Mouse (Mus musculus): ENCODE results near the gene Tmprss6. TPM values are rescaled to one million over a fixed set of nuclear protein-coding genes. Genes with fewer than 3 reads are reported as not detected.

Tmprss6 gene
- polyA plus RNA-seq, 1 experiment from 2014 or later: 0.05 TPM

GRCm38 (mm10) chr15:78405517-78406211, 62.8 kb downstream of the Tmprss6 start, which contains the start of gene Tst:
Gene Tst (minus strand): TSS chr15:78405907.
- Histone ChIP-seq H3K27me3 (replicated peaks) (peaks cover 26% of the 10 kb centered on the region), H3K4me2 (peak within 1 kb of the TSS; percentile 73), H3K27ac (replicated peaks) (peak within 1 kb of the TSS; percentile 93), H3K9ac (replicated peaks) (peak within 1 kb of the TSS; percentile 76), H3K9me3 (replicated peaks) (no peaks in the 10 kb centered on the region), H3K4me1 (peaks cover 70% of the 10 kb centered on the region), H3K36me3 (no peaks in the 10 kb centered on the region), H3K4me3 (replicated peaks) (peak within 1 kb of the TSS; percentile 69)
- 1% methylated on average over 34 of the region's 34 CpGs for WGBS
- ATAC-seq (ENCODE audit: low FRiP score): peak; percentile 71

- 51% methylated on average over 11 of the region's 11 CpGs for WGBS
- Histone ChIP-seq H3K4me3 (replicated peaks) (peak overlapping the region; percentile 69), H3K36me3 (no peaks in the 10 kb centered on the region), H3K4me2 (peak overlapping the region; percentile 73), H3K4me1 (peaks cover 66% of the 10 kb centered on the region), H3K9me3 (replicated peaks) (no peaks in the 10 kb centered on the region), H3K27ac (replicated peaks) (peak overlapping the region; percentile 93), H3K27me3 (replicated peaks) (peaks cover 20% of the 10 kb centered on the region), H3K9ac (replicated peaks) (peak overlapping the region; percentile 76)
- ATAC-seq (ENCODE audit: low FRiP score): no peak; the same call in 1 of the 2 replicates
Observed at GRCm38 (mm10) chr15:78405098-78405497, 63.3 kb downstream of the Tmprss6 start.

- no peak overlapping the region for H3K4me3 ChIP-seq (replicated peaks)
- H3K9ac ChIP-seq (replicated peaks): no peak overlapping the region
- no peaks in the 10 kb centered on the region for H3K36me3 ChIP-seq
- peak overlapping the region; percentile 66 for H3K27ac ChIP-seq (replicated peaks)
- WGBS: 50% methylated on average over 1 of the region's 1 CpGs
- H3K27me3 ChIP-seq (replicated peaks): peaks cover 8% of the 10 kb centered on the region
- H3K4me1 ChIP-seq: peaks cover 58% of the 10 kb centered on the region
- peak overlapping the region; percentile 73 for H3K4me2 ChIP-seq
- H3K9me3 ChIP-seq (replicated peaks): no peaks in the 10 kb centered on the region
- ATAC-seq (ENCODE audit: low FRiP score): no peak
Observed at GRCm38 (mm10) chr15:78403896-78404295, 64.5 kb downstream of the Tmprss6 start.

- no peak overlapping the region for H3K4me3 ChIP-seq (replicated peaks)
- H3K4me2 ChIP-seq: peak overlapping the region; percentile 73; the same call in 1 of the 2 replicates
- H3K27me3 ChIP-seq (replicated peaks): peaks cover 3% of the 10 kb centered on the region
- no peak for ATAC-seq (ENCODE audit: low FRiP score)
- no peaks in the 10 kb centered on the region for H3K36me3 ChIP-seq
- WGBS: 57% methylated on average over 3 of the region's 3 CpGs
- H3K9ac ChIP-seq (replicated peaks): no peak overlapping the region
- H3K27ac ChIP-seq (replicated peaks): peak overlapping the region; percentile 66
- H3K4me1 ChIP-seq: peaks cover 58% of the 10 kb centered on the region
- H3K9me3 ChIP-seq (replicated peaks): no peaks in the 10 kb centered on the region
Observed at GRCm38 (mm10) chr15:78403301-78403741, 65.1 kb downstream of the Tmprss6 start.

GRCm38 (mm10) chr15:78402423-78402822, 66.0 kb downstream of the Tmprss6 start:
- Histone ChIP-seq H3K36me3 (no peaks in the 10 kb centered on the region), H3K4me1 (peaks cover 54% of the 10 kb centered on the region), H3K27ac (replicated peaks) (0 out of 2 replicates have a peak overlapping the region, but pooled peaks have one; percentile 28), H3K27me3 (replicated peaks) (no peaks in the 10 kb centered on the region), H3K4me2 (no peak overlapping the region), H3K9ac (replicated peaks) (no peak overlapping the region), H3K9me3 (replicated peaks) (no peaks in the 10 kb centered on the region), H3K4me3 (replicated peaks) (no peak overlapping the region)
- 75% methylated on average over 7 of the region's 7 CpGs for WGBS
- no peak for ATAC-seq (ENCODE audit: low FRiP score)

- no peaks in the 10 kb centered on the region for H3K27me3 ChIP-seq (replicated peaks)
- ATAC-seq (ENCODE audit: low FRiP score): no peak
- peaks cover 49% of the 10 kb centered on the region for H3K4me1 ChIP-seq
- 60% methylated on average over 4 of the region's 4 CpGs for WGBS
- H3K9me3 ChIP-seq (replicated peaks): no peaks in the 10 kb centered on the region
- no peaks in the 10 kb centered on the region for H3K36me3 ChIP-seq
- H3K9ac ChIP-seq (replicated peaks): no peak overlapping the region
- no peak overlapping the region for H3K4me2 ChIP-seq
- no peak overlapping the region for H3K4me3 ChIP-seq (replicated peaks)
- H3K27ac ChIP-seq (replicated peaks): no peak overlapping the region
Observed at GRCm38 (mm10) chr15:78401921-78402320, 66.5 kb downstream of the Tmprss6 start.

- no peaks in the 10 kb centered on the region for H3K9me3 ChIP-seq (replicated peaks)
- no peaks in the 10 kb centered on the region for H3K36me3 ChIP-seq
- no peak overlapping the region for H3K9ac ChIP-seq (replicated peaks)
- WGBS: 67% methylated on average over 6 of the region's 6 CpGs
- H3K4me1 ChIP-seq: peaks cover 46% of the 10 kb centered on the region
- no peak overlapping the region for H3K4me3 ChIP-seq (replicated peaks)
- no peaks in the 10 kb centered on the region for H3K27me3 ChIP-seq (replicated peaks)
- no peak for ATAC-seq (ENCODE audit: low FRiP score)
- H3K4me2 ChIP-seq: no peak overlapping the region
- no peak overlapping the region for H3K27ac ChIP-seq (replicated peaks)
Observed at GRCm38 (mm10) chr15:78401345-78401744, 67.1 kb downstream of the Tmprss6 start.

GRCm38 (mm10) chr15:78395478-78395962, 72.9 kb downstream of the Tmprss6 start, which contains the start of gene Tex33:
Gene Tex33 (minus strand): TSS chr15:78395912.
- Histone ChIP-seq H3K27me3 (replicated peaks) (no peaks in the 10 kb centered on the region), H3K27ac (replicated peaks) (no peak within 1 kb of the TSS), H3K4me3 (replicated peaks) (no peak within 1 kb of the TSS), H3K9me3 (replicated peaks) (no peaks in the 10 kb centered on the region), H3K4me2 (no peak within 1 kb of the TSS), H3K4me1 (no peaks in the 10 kb centered on the region), H3K9ac (replicated peaks) (no peak within 1 kb of the TSS), H3K36me3 (no peaks in the 10 kb centered on the region)
- 86% methylated on average over 8 of the region's 8 CpGs for WGBS
- ATAC-seq (ENCODE audit: low FRiP score): no peak

- H3K4me1 ChIP-seq: no peaks in the 10 kb centered on the region
- H3K9ac ChIP-seq (replicated peaks): no peak overlapping the region
- no peaks in the 10 kb centered on the region for H3K36me3 ChIP-seq
- H3K4me2 ChIP-seq: no peak overlapping the region
- no peak for ATAC-seq (ENCODE audit: low FRiP score)
- H3K4me3 ChIP-seq (replicated peaks): no peak overlapping the region
- no peak overlapping the region for H3K27ac ChIP-seq (replicated peaks)
- no peaks in the 10 kb centered on the region for H3K9me3 ChIP-seq (replicated peaks)
- WGBS: 82% methylated on average over 3 of the region's 3 CpGs
- H3K27me3 ChIP-seq (replicated peaks): no peaks in the 10 kb centered on the region
Observed at GRCm38 (mm10) chr15:78390855-78391254, 77.6 kb downstream of the Tmprss6 start.

Other genes starting within 250 kb of the Tmprss6 start
- gene Ncf4, start 223.8 kb downstream of the Tmprss6 start, polyA plus RNA-seq (2015; fragmentation: Nextera tagmentation; extraction: Ambion mirVana): 1.6 and 4.2 TPM in 2 replicates
- 0.10 and 0.38 TPM in 2 replicates for gene Csf2rb2, start 162.9 kb downstream of the Tmprss6 start, polyA plus RNA-seq (2015; fragmentation: Nextera tagmentation; extraction: Ambion mirVana)
- gene Csf2rb, start 142.9 kb downstream of the Tmprss6 start, polyA plus RNA-seq (2015; fragmentation: Nextera tagmentation; extraction: Ambion mirVana): 0.92 and 1.3 TPM in 2 replicates
- not detected in 2 replicates for gene Tex33, start 72.7 kb downstream of the Tmprss6 start, polyA plus RNA-seq (2015; fragmentation: Nextera tagmentation; extraction: Ambion mirVana)
- 16.9 and 37.0 TPM in 2 replicates for gene Tst, start 62.7 kb downstream of the Tmprss6 start, polyA plus RNA-seq (2015; fragmentation: Nextera tagmentation; extraction: Ambion mirVana)
- gene Mpst, start 62.2 kb downstream of the Tmprss6 start, polyA plus RNA-seq (2015; fragmentation: Nextera tagmentation; extraction: Ambion mirVana): 3.2 and 3.8 TPM in 2 replicates
- 141 and 158 TPM in 2 replicates for gene Kctd17, start 40.1 kb downstream of the Tmprss6 start, polyA plus RNA-seq (2015; fragmentation: Nextera tagmentation; extraction: Ambion mirVana)
- gene Il2rb, start 26.6 kb upstream of the Tmprss6 start, polyA plus RNA-seq (2015; fragmentation: Nextera tagmentation; extraction: Ambion mirVana): 0.12 and 2.8 TPM in 2 replicates
- gene C1qtnf6, start 62.8 kb upstream of the Tmprss6 start, polyA plus RNA-seq (2015; fragmentation: Nextera tagmentation; extraction: Ambion mirVana): 7.7 and 12.9 TPM in 2 replicates
- gene Sstr3, start 76.1 kb upstream of the Tmprss6 start, polyA plus RNA-seq (2015; fragmentation: Nextera tagmentation; extraction: Ambion mirVana): 0.50 and 0.57 TPM in 2 replicates
- 6.7 and 77.0 TPM in 2 replicates for gene Rac2, start 104.1 kb upstream of the Tmprss6 start, polyA plus RNA-seq (2015; fragmentation: Nextera tagmentation; extraction: Ambion mirVana)
- gene Cyth4, start 128.4 kb upstream of the Tmprss6 start, polyA plus RNA-seq (2015; fragmentation: Nextera tagmentation; extraction: Ambion mirVana): 7.3 and 13.2 TPM in 2 replicates